Mouse (Mus musculus) small intestine, adult 2 months (tissue): Measurements from ENCODE around the gene Olfr981. TPM values are rescaled to one million over a fixed set of nuclear protein-coding genes. Genes with fewer than 3 reads are reported as not detected.
"Not testable (repeated sequence)": the region's sequence is repeated elsewhere in the genome, so short reads cannot be mapped to it uniquely, and the experiment has no call there.

Experiments
- H3K27ac ChIP-seq: fragments of 200-500 bp; 2 replicates; pipeline ENCODE4 v1.5.1; 2012; ENCODE audit warnings: low read depth, low read length, control low read depth, inconsistent platforms; ENCODE audit not compliant: insufficient read depth
- H3K27me3 ChIP-seq: fragments of 200-500 bp; 2 replicates; pipeline ENCODE4 v1.6.1; 2012; ENCODE audit warnings: mild to moderate bottlenecking, moderate library complexity, low read length, inconsistent platforms; ENCODE audit not compliant: control insufficient read depth, insufficient read depth
- H3K36me3 ChIP-seq: fragments of 200-500 bp; 2 replicates; pipeline ENCODE4 v1.6.1; 2012; ENCODE audit warnings: mild to moderate bottlenecking, low read length, control low read depth, inconsistent platforms; ENCODE audit not compliant: control insufficient read depth, insufficient read depth
- H3K4me1 ChIP-seq: fragments of 200-500 bp; 2 replicates; pipeline ENCODE4 v1.6.1; 2012; ENCODE audit warnings: low read length, inconsistent platforms, mixed read lengths; ENCODE audit not compliant: control insufficient read depth, insufficient read depth, insufficient read length
- H3K4me3 ChIP-seq: fragments of 200-500 bp; 2 replicates; pipeline ENCODE4 v1.5.1; 2012; ENCODE audit warnings: low read depth, mild to moderate bottlenecking, control low read depth, inconsistent platforms, low read length, moderate library complexity
- CTCF ChIP-seq: fragments of 200-500 bp; IDR thresholded peaks from 2 replicates; pipeline ENCODE4 v1.5.1; 2012; ENCODE audit warnings: low read depth, mild to moderate bottlenecking, control low read depth, inconsistent platforms, low read length, moderate library complexity, mixed read lengths; ENCODE audit not compliant: insufficient replicate concordance, insufficient read length; ENCODE audit errors: extremely low read depth
- POLR2A ChIP-seq: fragments of 200-500 bp; IDR thresholded peaks from 2 replicates; pipeline ENCODE4 v1.6.1; 2012; ENCODE audit warnings: low read depth, mild to moderate bottlenecking, control low read depth, inconsistent platforms, low read length, moderate library complexity
- WGBS: fragments of 180-500 bp; shearing (Covaris S2); methylation state at CpG from one replicate; pipeline ENCODE4 v1.1.7; 2018; 5-methylcytosine and 5-hydroxymethylcytosine counted together
- polyA plus RNA-seq: library from polyadenylated mRNA; depleted of rRNA; stranded (reverse); fragments of >200 nt; gene quantifications from 2 replicates; pipeline ENCODE4 v1.2.3, GENCODE M21; 2012; rRNA removed

Olfr981 gene
- polyA plus RNA-seq: not detected in 2 replicates

DNA sequence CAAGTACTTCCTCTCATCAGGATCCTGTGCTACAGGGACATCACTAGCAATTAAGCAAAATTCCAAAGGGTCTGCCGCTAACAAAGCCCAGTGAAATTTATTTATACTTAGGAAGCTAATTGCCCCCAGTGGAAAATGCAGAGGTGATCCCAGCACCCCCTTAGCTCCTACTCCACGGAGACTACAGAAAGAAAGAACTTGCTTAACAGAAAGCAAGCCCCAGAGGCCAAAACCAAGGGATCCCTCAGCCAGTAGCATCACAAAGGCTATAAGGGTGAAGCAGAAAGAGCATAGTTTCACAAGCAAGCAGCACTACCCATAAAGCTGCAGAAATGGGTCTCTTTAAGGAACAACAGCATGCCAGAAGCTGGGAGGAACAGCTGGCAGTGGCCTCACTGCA, at the start of gene Olfr981:
Gene Olfr981, plus strand, starts transcription at position 301 of the 400 bp plus-strand sequence.
- no peaks in the 10 kb centered on the region for H3K27me3 ChIP-seq
- H3K27ac ChIP-seq: no peak within 1 kb of the TSS
- TF ChIP-seq POLR2A (no peak), CTCF (no peak)
- no peak within 1 kb of the TSS for H3K4me3 ChIP-seq
- no peaks in the 10 kb centered on the region for H3K36me3 ChIP-seq
- H3K4me1 ChIP-seq: no peaks in the 10 kb centered on the region
- 67% methylated on average over 2 of the region's 2 CpGs for WGBS

DNA sequence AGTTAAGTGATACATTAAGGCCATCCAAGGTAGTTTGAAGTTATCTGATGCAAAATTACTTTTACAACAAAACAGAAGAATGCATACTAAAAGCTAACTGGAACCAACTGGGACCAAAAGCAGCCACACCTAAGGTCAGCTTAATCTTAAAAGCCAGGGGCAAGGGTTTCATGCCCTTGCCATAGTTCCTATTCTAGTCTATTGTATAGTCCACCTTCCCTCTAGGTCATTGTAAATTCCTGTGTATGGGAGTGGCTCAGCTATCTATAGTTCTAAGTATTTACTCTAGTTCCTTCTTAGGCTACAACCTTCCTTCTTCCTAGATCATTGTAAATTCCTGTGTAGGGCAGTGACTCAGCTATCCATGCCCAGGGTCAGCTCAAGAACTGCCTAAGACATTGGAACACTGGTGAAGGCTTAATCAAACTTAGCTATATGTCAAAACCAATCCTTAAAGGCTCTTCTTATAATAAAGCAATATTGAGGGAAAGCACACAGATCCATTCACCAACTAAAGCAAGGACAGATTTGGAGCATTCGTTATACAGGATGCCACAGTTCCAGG, 44.6 kb upstream of the Olfr981 start:
- not testable (repeated sequence) for H3K36me3 ChIP-seq, H3K4me3 ChIP-seq, H3K4me1 ChIP-seq, H3K27ac ChIP-seq, H3K27me3 ChIP-seq
- WGBS: 72% methylated on average over 1 of the region's 1 CpGs

DNA sequence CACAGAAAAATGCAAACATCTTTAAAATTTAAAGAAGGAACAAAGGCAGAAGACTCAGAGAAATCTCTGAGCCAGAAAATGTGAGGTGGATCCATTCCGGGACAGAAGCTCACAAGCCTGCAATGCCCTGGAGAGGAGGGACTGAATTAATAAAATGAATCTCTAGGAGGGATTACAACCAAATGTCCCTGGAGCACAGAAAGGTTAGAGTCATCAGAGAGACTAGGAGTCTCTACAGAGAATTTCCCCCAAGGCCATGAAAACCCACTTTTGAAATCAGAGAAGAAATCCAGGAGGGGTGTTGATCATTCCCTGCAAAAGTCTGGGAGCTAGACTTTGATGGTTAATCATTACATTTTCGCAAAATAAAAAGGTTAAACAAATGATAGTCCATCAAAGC, 29.5 kb upstream of the Olfr981 start, which contains the start of gene Olfr978:
Gene Olfr978, plus strand, starts transcription at position 301 of the 400 bp plus-strand sequence.
- H3K4me1 ChIP-seq: no peaks in the 10 kb centered on the region
- TF ChIP-seq CTCF (no peak), POLR2A (no peak)
- H3K27ac ChIP-seq: no peak within 1 kb of the TSS
- no peak within 1 kb of the TSS for H3K4me3 ChIP-seq
- 76% methylated on average over 2 of the region's 2 CpGs for WGBS
- no peaks in the 10 kb centered on the region for H3K27me3 ChIP-seq
- H3K36me3 ChIP-seq: no peaks in the 10 kb centered on the region

GRCm38 (mm10) chr9:40003365-40003764, 17.9 kb upstream of the Olfr981 start, which contains the start of gene Olfr979:
Gene Olfr979 (minus strand): TSS chr9:40003465.
- Histone ChIP-seq H3K36me3 (no peaks in the 10 kb centered on the region), H3K27me3 (no peaks in the 10 kb centered on the region), H3K4me3 (no peak within 1 kb of the TSS), H3K27ac (no peak within 1 kb of the TSS), H3K4me1 (no peaks in the 10 kb centered on the region)
- TF ChIP-seq POLR2A (no peak), CTCF (no peak)
- 100% methylated on average over 1 of the region's 1 CpGs for WGBS

DNA sequence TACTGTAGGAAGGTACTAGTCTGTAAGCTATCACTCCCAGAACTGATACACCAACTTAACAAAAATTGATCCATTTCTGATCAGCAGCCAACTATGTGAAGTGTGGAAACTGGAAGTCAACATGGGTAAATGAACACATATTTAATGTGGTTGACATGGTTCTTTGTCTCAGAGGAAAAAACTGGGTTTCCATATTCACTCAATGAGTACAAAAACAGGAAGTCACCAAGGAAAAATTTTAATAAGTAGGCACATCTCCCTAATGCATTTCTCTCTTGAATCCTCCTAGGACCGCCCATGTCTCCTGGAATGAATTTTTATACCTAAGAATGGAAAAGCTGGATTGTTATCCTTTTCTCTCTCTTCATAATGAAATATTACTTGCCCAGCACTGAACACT, 11.8 kb upstream of the Olfr981 start, which contains the start of gene Olfr980:
Gene Olfr980, minus strand, starts transcription at position 101 of the 400 bp plus-strand sequence.
- 85% methylated on average over 1 of the region's 1 CpGs for WGBS
- H3K36me3 ChIP-seq: no peaks in the 10 kb centered on the region
- H3K27ac ChIP-seq: no peak within 1 kb of the TSS
- H3K27me3 ChIP-seq: no peaks in the 10 kb centered on the region
- no peaks in the 10 kb centered on the region for H3K4me1 ChIP-seq
- H3K4me3 ChIP-seq: no peak within 1 kb of the TSS
- TF ChIP-seq CTCF: no peak
- no peak for TF ChIP-seq POLR2A

GRCm38 (mm10) chr9:40050138-40050537, 28.9 kb downstream of the Olfr981 start:
- Histone ChIP-seq H3K27me3 (no peaks in the 10 kb centered on the region), H3K4me1 (no peaks in the 10 kb centered on the region), H3K36me3 (no peaks in the 10 kb centered on the region), H3K4me3 (no peak overlapping the region), H3K27ac (no peak overlapping the region)
- TF ChIP-seq POLR2A (no peak), CTCF (no peak)
- WGBS: 93% methylated on average over 19 of the region's 19 CpGs

GRCm38 (mm10) chr9:40073529-40073928, 52.3 kb downstream of the Olfr981 start, which contains the start of gene Olfr982:
Gene Olfr982 (plus strand): TSS chr9:40073829.
- Histone ChIP-seq H3K4me3 (no peak within 1 kb of the TSS), H3K27me3 (no peaks in the 10 kb centered on the region), H3K36me3 (no peaks in the 10 kb centered on the region), H3K4me1 (no peaks in the 10 kb centered on the region), H3K27ac (no peak within 1 kb of the TSS)
- TF ChIP-seq CTCF (no peak), POLR2A (no peak)
- 77% methylated on average over 2 of the region's 2 CpGs for WGBS

Other genes with a start within 250 kb of the Olfr981 start
- gene Olfr968, start 238.2 kb upstream of the Olfr981 start, polyA plus RNA-seq: not detected in 2 replicates
- gene Olfr969, start 230.5 kb upstream of the Olfr981 start, polyA plus RNA-seq: not detected in 2 replicates
- gene Olfr970, start 212.6 kb upstream of the Olfr981 start, polyA plus RNA-seq: not detected in 2 replicates
- gene Olfr971, start 184.6 kb upstream of the Olfr981 start, polyA plus RNA-seq: not detected in 2 replicates
- gene Olfr972, start 155.0 kb upstream of the Olfr981 start, polyA plus RNA-seq: not detected in 2 replicates
- not detected in 2 replicates for gene Olfr229, start 114.1 kb upstream of the Olfr981 start, polyA plus RNA-seq
- not detected in 2 replicates for gene Olfr974, start 84.0 kb upstream of the Olfr981 start, polyA plus RNA-seq
- 0.03 TPM in 1 of 2 replicates, not detected in the other for gene Olfr975, start 69.4 kb upstream of the Olfr981 start, polyA plus RNA-seq
- not detected in 2 replicates for gene Olfr976, start 60.3 kb upstream of the Olfr981 start, polyA plus RNA-seq
- gene Olfr978, start 29.4 kb upstream of the Olfr981 start, polyA plus RNA-seq: not detected in 2 replicates
- gene Olfr979, start 18.0 kb upstream of the Olfr981 start, polyA plus RNA-seq: not detected in 2 replicates
- gene Olfr980, start 11.9 kb upstream of the Olfr981 start, polyA plus RNA-seq: not detected in 2 replicates
- gene Olfr982, start 52.4 kb downstream of the Olfr981 start, polyA plus RNA-seq: not detected in 2 replicates
- not detected in 2 replicates for gene Olfr983, start 72.1 kb downstream of the Olfr981 start, polyA plus RNA-seq
- not detected in 2 replicates for gene Olfr984, start 92.7 kb downstream of the Olfr981 start, polyA plus RNA-seq
- not detected in 2 replicates for gene Olfr985, start 108.7 kb downstream of the Olfr981 start, polyA plus RNA-seq
- not detected in 2 replicates for gene Tmem225, start 126.7 kb downstream of the Olfr981 start, polyA plus RNA-seq
- not detected in 2 replicates for gene Olfr986, start 159.5 kb downstream of the Olfr981 start, polyA plus RNA-seq
- 0.19 and 0.35 TPM in 2 replicates for gene Zfp202, start 170.9 kb downstream of the Olfr981 start, polyA plus RNA-seq
- 0.13 and 0.43 TPM in 2 replicates for gene Scn3b, start 247.8 kb downstream of the Olfr981 start, polyA plus RNA-seq